Mouse (Mus musculus): ENCODE measurements around the gene Entpd7.

Gene Entpd7

GRCm38 (mm10) chr19:43724821-43725220 lies 35.3 kb downstream of the Entpd7 start:
- no peak for DNase-seq (ENCODE audit: low spot score)

- no peak for DNase-seq (ENCODE audit: low spot score)
Observed at GRCm38 (mm10) chr19:43726510-43727146, 37.2 kb downstream of the Entpd7 start.

GRCm38 (mm10) chr19:43729296-43730036 lies 40.0 kb downstream of the Entpd7 start:
- DNase-seq (ENCODE audit: low spot score), result no peak

GRCm38 (mm10) chr19:43730037-43730428 lies 40.6 kb downstream of the Entpd7 start:
- DNase-seq (ENCODE audit: low spot score), result peak; percentile 19

- DNase-seq (ENCODE audit: low spot score), result no peak
Observed at GRCm38 (mm10) chr19:43731157-43731556, 41.7 kb downstream of the Entpd7 start.

- no peak for DNase-seq (ENCODE audit: low spot score)
Observed at GRCm38 (mm10) chr19:43738409-43738808, 48.9 kb downstream of the Entpd7 start.

GRCm38 (mm10) chr19:43743401-43743800 lies 53.9 kb downstream of the Entpd7 start:
- DNase-seq (ENCODE audit: low spot score), result no peak

GRCm38 (mm10) chr19:43745740-43746139 lies 56.3 kb downstream of the Entpd7 start:
- no peak for DNase-seq (ENCODE audit: low spot score)

- DNase-seq (ENCODE audit: low spot score), result no peak
Observed at GRCm38 (mm10) chr19:43747877-43748276, 58.4 kb downstream of the Entpd7 start.

GRCm38 (mm10) chr19:43750008-43750407 lies 60.5 kb downstream of the Entpd7 start:
- no peak for DNase-seq (ENCODE audit: low spot score)

GRCm38 (mm10) chr19:43752489-43753225 lies 63.2 kb downstream of the Entpd7 start, which contains the start of the genes Cutc and Cox15:
TSS of gene Cutc (plus strand) at chr19:43752996.
TSS of gene Cox15 (minus strand) at chr19:43753000.
- peak; percentile 97 for DNase-seq (ENCODE audit: low spot score)

GRCm38 (mm10) chr19:43753226-43753835 lies 63.9 kb downstream of the Entpd7 start:
- peak; percentile 91 for DNase-seq (ENCODE audit: low spot score)

- DNase-seq (ENCODE audit: low spot score), result no peak
Observed at GRCm38 (mm10) chr19:43754237-43754636, 64.8 kb downstream of the Entpd7 start.

- no peak for DNase-seq (ENCODE audit: low spot score)
Observed at GRCm38 (mm10) chr19:43754872-43755271, 65.4 kb downstream of the Entpd7 start.

- peak; percentile 81 for DNase-seq (ENCODE audit: low spot score)
Observed at GRCm38 (mm10) chr19:43760504-43760903, 71.0 kb downstream of the Entpd7 start.

GRCm38 (mm10) chr19:43761543-43762256 lies 72.2 kb downstream of the Entpd7 start:
- no peak for DNase-seq (ENCODE audit: low spot score)

- no peak for DNase-seq (ENCODE audit: low spot score)
Observed at GRCm38 (mm10) chr19:43762410-43762809, 72.9 kb downstream of the Entpd7 start.

GRCm38 (mm10) chr19:43766451-43766850 lies 77.0 kb downstream of the Entpd7 start:
- no peak for DNase-seq (ENCODE audit: low spot score)

GRCm38 (mm10) chr19:43767549-43768322 lies 78.3 kb downstream of the Entpd7 start:
- DNase-seq (ENCODE audit: low spot score), result peak; percentile 24

GRCm38 (mm10) chr19:43769366-43769960 lies 80.0 kb downstream of the Entpd7 start:
- no peak for DNase-seq (ENCODE audit: low spot score)

Measured in urinary bladder, postnatal 14 days (tissue).